Comparison of ENCODE assay signal across 20 mouse cellular contexts in genomic region chr11:8680650-8681049, GRCm38 (mm10). TPM values are rescaled to one million over a fixed set of nuclear protein-coding genes. Genes with fewer than 3 reads are reported as not detected.
DNase-seq lines count a peak whose midpoint lies in the region; ATAC-seq and TF ChIP-seq lines count a peak whose summit lies in the region.
"Had no signal": no experiment of that assay in that cellular context is flagged by ENCODE, and none has a peak within 500 bp of the region (broad histone marks: within the 10 kb centered on the region; RNA-seq: fewer than 3 reads in every experiment).

No protein-coding gene starts in this region.

- no peak overlapping the region for H3K9ac ChIP-seq in kidney, embryonic 15.5 days
- H3K9ac ChIP-seq in embryonic facial prominence, embryonic 11.5 days (replicated peaks; ENCODE audit: low read length) = no peak overlapping the region
- H3K9ac ChIP-seq in forebrain, embryonic 14.5 days (ENCODE audit: low read length) = no peak overlapping the region
- H3K9ac ChIP-seq: neural tube, embryonic 13.5 days had no signal

- no peak for TF ChIP-seq POLR2A in myocyte (IDR thresholded peaks at IDR 0.05; ENCODE audit: insufficient read length, low read depth)

- H3K27me3 ChIP-seq in kidney, embryonic 15.5 days = no peaks in the 10 kb centered on the region
- no peaks in the 10 kb centered on the region for H3K27me3 ChIP-seq in embryonic facial prominence, embryonic 11.5 days (ENCODE audit: control insufficient read depth, insufficient read depth, low read length)
- no peaks in the 10 kb centered on the region for H3K27me3 ChIP-seq in forebrain, embryonic 14.5 days (replicated peaks; ENCODE audit: control insufficient read depth, insufficient read depth, low read length)
- no peaks in the 10 kb centered on the region for H3K27me3 ChIP-seq in myocyte (ENCODE audit: control insufficient read depth, insufficient read depth, insufficient read length)
- H3K27me3 ChIP-seq: neural tube, embryonic 13.5 days; Patski had no signal

- no peaks in the 10 kb centered on the region for H3K9me3 ChIP-seq in kidney, embryonic 15.5 days (replicated peaks)
- no peaks in the 10 kb centered on the region for H3K9me3 ChIP-seq in embryonic facial prominence, embryonic 11.5 days (replicated peaks; ENCODE audit: control insufficient read depth, low read length)
- H3K9me3 ChIP-seq in forebrain, embryonic 14.5 days (replicated peaks; ENCODE audit: control insufficient read depth, low read length) = no peaks in the 10 kb centered on the region
- H3K9me3 ChIP-seq: neural tube, embryonic 13.5 days had no signal

- WGBS in kidney, embryonic 15.5 days = 49% methylated on average over 7 of the region's 7 CpGs
- WGBS in embryonic facial prominence, embryonic 11.5 days = 34% methylated on average over 7 of the region's 7 CpGs
- WGBS in forebrain, embryonic 14.5 days = 14% methylated on average over 7 of the region's 7 CpGs

- no peak for ATAC-seq in kidney, embryonic 15.5 days (replicated peaks; ENCODE audit: low FRiP score)
- no peak for ATAC-seq in embryonic facial prominence, embryonic 11.5 days (replicated peaks; ENCODE audit: insufficient number of reproducible peaks, low FRiP score, low TSS enrichment, low read depth)
- ATAC-seq in forebrain, embryonic 14.5 days = peak; percentile 60
- ATAC-seq: hindbrain, embryonic 16.5 days; midbrain, embryonic 16.5 days; Patski had no signal

- H3K36me3 ChIP-seq in kidney, embryonic 15.5 days = no peaks in the 10 kb centered on the region
- no peaks in the 10 kb centered on the region for H3K36me3 ChIP-seq in embryonic facial prominence, embryonic 11.5 days (replicated peaks; ENCODE audit: control insufficient read depth, insufficient read depth, low read depth, low read length)
- H3K36me3 ChIP-seq in forebrain, embryonic 14.5 days (ENCODE audit: control insufficient read depth, insufficient read depth, low read length) = no peaks in the 10 kb centered on the region
- no peaks in the 10 kb centered on the region for H3K36me3 ChIP-seq in myocyte (ENCODE audit: control insufficient read depth, insufficient read depth)
- H3K36me3 ChIP-seq: neural tube, embryonic 13.5 days had no signal

- peaks cover 19% of the 10 kb centered on the region; the same call in 1 of the 2 replicates for H3K4me1 ChIP-seq in kidney, embryonic 15.5 days
- no peaks in the 10 kb centered on the region for H3K4me1 ChIP-seq in embryonic facial prominence, embryonic 11.5 days (ENCODE audit: control insufficient read depth, insufficient read depth, low read length)
- H3K4me1 ChIP-seq in forebrain, embryonic 14.5 days (ENCODE audit: control insufficient read depth, insufficient read depth, low read length) = peaks cover 14% of the 10 kb centered on the region
- H3K4me1 ChIP-seq: neural tube, embryonic 13.5 days had no signal

- no peak for DNase-seq in kidney, postnatal 14 days
- peak; percentile 74 for DNase-seq in embryonic facial prominence, embryonic 11.5 days (ENCODE audit: low spot score)
- peak; percentile 80 for DNase-seq in forebrain, embryonic 14.5 days (ENCODE audit: low spot score)
- no peak for DNase-seq in right cerebral cortex, adult 2 months (ENCODE audit: low spot score in 2 of 2)
- no peak for DNase-seq in urinary bladder, postnatal 14 days (ENCODE audit: low spot score)
- DNase-seq: cerebellum, adult 9-10 months; gastrocnemius, postnatal 10 days; heart, postnatal 10 days; layer of hippocampus, postnatal 36 days; liver; retina, postnatal 1 day; thymus, postnatal 25 days had no signal

- H3K27ac ChIP-seq in kidney, embryonic 15.5 days = 0 out of 2 replicates have a peak overlapping the region, but pooled peaks have one; percentile 4
- no peak overlapping the region for H3K27ac ChIP-seq in embryonic facial prominence, embryonic 11.5 days (replicated peaks; ENCODE audit: low read depth, low read length)
- peak overlapping the region; percentile 23; the same call in 1 of the 2 replicates for H3K27ac ChIP-seq in forebrain, embryonic 14.5 days (ENCODE audit: low read depth, low read length)
- H3K27ac ChIP-seq: kidney, postnatal 0 days; neural tube, embryonic 13.5 days had no signal

- no peak overlapping the region for H3K4me3 ChIP-seq in kidney, embryonic 15.5 days (replicated peaks)
- no peak overlapping the region for H3K4me3 ChIP-seq in embryonic facial prominence, embryonic 11.5 days (ENCODE audit: low read depth, low read length)
- H3K4me3 ChIP-seq in forebrain, embryonic 14.5 days (ENCODE audit: low read depth, low read length) = no peak overlapping the region
- H3K4me3 ChIP-seq in myocyte = no peak overlapping the region
- H3K4me3 ChIP-seq: erythroblast, embryonic 14.5 days; neural tube, embryonic 13.5 days had no signal

- no peak overlapping the region for H3K4me2 ChIP-seq in kidney, embryonic 15.5 days
- no peak overlapping the region for H3K4me2 ChIP-seq in embryonic facial prominence, embryonic 11.5 days (ENCODE audit: low read depth, low read length)
- H3K4me2 ChIP-seq in forebrain, embryonic 14.5 days (ENCODE audit: low read length) = no peak overlapping the region
- H3K4me2 ChIP-seq in myocyte (ENCODE audit: low read depth) = no peak overlapping the region
- H3K4me2 ChIP-seq: neural tube, embryonic 13.5 days had no signal

- H3K79me2 ChIP-seq in myocyte (ENCODE audit: control insufficient read depth, insufficient read depth) = no peaks in the 10 kb centered on the region

- H3ac ChIP-seq in myocyte (ENCODE audit: control insufficient read depth, insufficient read length) = no peak overlapping the region

TF ChIP-seq in myocyte, 11 proteins besides CTCF, POLR2A, EP300 and RAD21:
- TF ChIP-seq CEBPB (IDR thresholded peaks at IDR 0.05; ENCODE audit: insufficient read depth, poor library complexity, severe bottlenecking) = no peak
- no peak for TF ChIP-seq POLR2AphosphoS2 (IDR thresholded peaks at IDR 0.05; ENCODE audit: insufficient read length, low read depth)
- no peak for TF ChIP-seq TCF3 (IDR thresholded peaks at IDR 0.05; ENCODE audit: insufficient read length, low read depth)
- TF ChIP-seq TCF12 (IDR thresholded peaks at IDR 0.05; ENCODE audit: insufficient read depth, poor library complexity, severe bottlenecking) = peak; percentile 27
- TF ChIP-seq USF1 (IDR thresholded peaks at IDR 0.05; ENCODE audit: low read depth) = no peak
- TF ChIP-seq MYOD1 (IDR thresholded peaks at IDR 0.05; ENCODE audit: control insufficient read depth in 1 of 3, insufficient read length in 2 of 3, low read depth in 2 of 3) = peak; percentile 30 to 66 (median 48)
- no peak for TF ChIP-seq SRF (IDR thresholded peaks at IDR 0.05; ENCODE audit: control insufficient read depth, insufficient read length, low read depth)
- peak in 2 of 3 experiments; percentile 57 to 63 for TF ChIP-seq MYOG (IDR thresholded peaks at IDR 0.05; ENCODE audit: control insufficient read depth in 1 of 3, insufficient read depth in 1 of 3, insufficient read length in 2 of 3, low read depth in 2 of 3)

RNA-seq across cellular contexts. Expression of gene Tns3, which starts 16.3 kb away (rescaled TPM):
- polyA plus RNA-seq in kidney, embryonic 15.5 days (2015; fragmentation: Nextera tagmentation; extraction: Ambion mirVana) = 25.7 and 27.7 TPM in 2 replicates
- 14.9 and 15.6 TPM in 2 replicates for polyA plus RNA-seq in embryonic facial prominence, embryonic 11.5 days (2014; fragmentation: Nextera tagmentation; extraction: Ambion mirVana)
- 4.4 and 5.2 TPM in 2 replicates for polyA plus RNA-seq in forebrain, embryonic 14.5 days (2014; fragmentation: Nextera tagmentation; extraction: Ambion mirVana)
- polyA plus RNA-seq in myocyte (2012; fragmentation: generic; extraction: Trizol) = 23.4 TPM

Comparison
In these comparisons a context has a peak if more than half of its experiments do, and no peak if none do; other contexts are left out.
1. DNase-seq: peak in embryonic facial prominence, embryonic 11.5 days (single experiment) and forebrain, embryonic 14.5 days (single experiment); none in kidney, postnatal 14 days (single experiment), right cerebral cortex, adult 2 months (0 of 2) and urinary bladder, postnatal 14 days (single experiment).